Mouse (Mus musculus): ENCODE results near the gene Zfp366. TPM values are rescaled to one million over a fixed set of nuclear protein-coding genes. Genes with fewer than 3 reads are reported as not detected.

Zfp366 gene
- polyA plus RNA-seq, 1 experiment from 2014 or later, result 0.62 TPM

DNA sequence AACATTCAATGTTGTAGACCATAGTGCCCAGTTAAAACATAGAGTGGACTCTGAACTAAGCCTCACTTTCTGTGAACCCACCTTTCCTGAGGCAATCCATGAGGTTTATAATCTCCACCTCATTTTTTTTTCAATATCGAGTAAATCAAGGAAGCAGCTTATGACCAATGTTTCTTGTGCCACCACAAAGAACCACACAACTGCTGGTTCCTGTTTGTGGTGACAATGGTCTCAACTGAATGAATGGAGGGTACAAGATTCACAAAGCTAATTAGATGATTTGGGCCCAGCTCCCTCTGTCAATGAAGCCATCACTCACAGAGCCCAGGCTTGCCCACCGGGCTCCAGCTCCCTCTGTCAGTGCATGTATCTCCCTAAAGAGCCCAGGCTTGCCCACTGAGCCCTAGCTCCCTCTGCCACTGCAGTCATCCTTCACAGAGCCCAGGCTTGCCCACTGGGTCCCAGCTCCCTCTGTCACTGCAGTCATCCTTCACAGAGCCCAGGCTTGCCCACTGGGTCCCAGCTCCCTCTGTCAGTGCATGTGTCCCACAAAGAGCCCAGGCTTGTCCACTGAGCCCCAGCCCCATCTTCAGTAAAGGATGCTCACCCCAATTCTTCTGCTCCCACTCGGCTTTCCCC is 1.2 kb upstream of the Zfp366 start:
- no peaks in the 10 kb centered on the region for H3K9me3 ChIP-seq (ENCODE audit: control insufficient read depth, low read length)
- no peak overlapping the region for H3K4me3 ChIP-seq (ENCODE audit: low read depth, low read length)
- no peak overlapping the region for H3K27ac ChIP-seq (ENCODE audit: low read depth, low read length)
- no peak overlapping the region for H3K9ac ChIP-seq (replicated peaks; ENCODE audit: low read depth, low read length)
- no peaks in the 10 kb centered on the region for H3K36me3 ChIP-seq (ENCODE audit: control insufficient read depth, insufficient read depth, low read length)
- H3K4me1 ChIP-seq (ENCODE audit: control insufficient read depth, insufficient read depth, low read length), result no peaks in the 10 kb centered on the region
- no peaks in the 10 kb centered on the region for H3K27me3 ChIP-seq (ENCODE audit: control insufficient read depth, insufficient read depth, low read length)
- H3K4me2 ChIP-seq (ENCODE audit: low read depth, low read length), result no peak overlapping the region
- no peak for ATAC-seq (ENCODE audit: low read depth)
- 84% methylated on average over 3 of the region's 3 CpGs for WGBS

DNA sequence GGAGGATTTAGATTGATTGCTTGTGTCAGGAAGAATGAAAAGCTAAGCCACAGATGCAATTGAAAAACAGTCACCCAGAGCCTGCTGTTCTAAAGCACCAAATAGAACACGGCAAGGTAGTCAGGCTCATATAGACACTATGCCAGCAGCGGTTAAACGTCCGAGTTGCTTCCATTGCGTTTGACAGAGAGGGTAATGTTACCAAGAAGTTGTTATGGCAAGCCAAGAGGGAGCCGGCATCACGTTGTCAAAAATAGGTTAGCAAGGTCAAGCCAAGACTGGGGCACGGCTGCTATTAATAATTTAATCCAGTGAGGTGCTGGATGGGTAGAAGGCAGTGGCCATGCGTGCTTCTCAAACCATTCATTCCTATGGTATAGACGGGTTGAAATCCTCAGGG is 950 bp downstream of the Zfp366 start:
- ATAC-seq (ENCODE audit: low read depth), result no peak
- Histone ChIP-seq H3K4me3 (ENCODE audit: low read depth, low read length) (no peak overlapping the region), H3K9ac (replicated peaks; ENCODE audit: low read depth, low read length) (no peak overlapping the region), H3K27ac (ENCODE audit: low read depth, low read length) (no peak overlapping the region), H3K27me3 (ENCODE audit: control insufficient read depth, insufficient read depth, low read length) (no peaks in the 10 kb centered on the region), H3K4me1 (ENCODE audit: control insufficient read depth, insufficient read depth, low read length) (no peaks in the 10 kb centered on the region), H3K4me2 (ENCODE audit: low read depth, low read length) (no peak overlapping the region), H3K36me3 (ENCODE audit: control insufficient read depth, insufficient read depth, low read length) (no peaks in the 10 kb centered on the region), H3K9me3 (ENCODE audit: control insufficient read depth, low read length) (no peaks in the 10 kb centered on the region)
- 84% methylated on average over 10 of the region's 10 CpGs for WGBS

- H3K36me3 ChIP-seq (ENCODE audit: control insufficient read depth, insufficient read depth, low read length), result no peaks in the 10 kb centered on the region
- H3K4me3 ChIP-seq (ENCODE audit: low read depth, low read length), result no peak overlapping the region
- 0 out of 2 replicates have a peak overlapping the region, but pooled peaks have one; percentile 2 for H3K4me2 ChIP-seq (ENCODE audit: low read depth, low read length)
- WGBS, result 96% methylated on average over 10 of the region's 10 CpGs
- no peak overlapping the region for H3K27ac ChIP-seq (ENCODE audit: low read depth, low read length)
- no peaks in the 10 kb centered on the region for H3K9me3 ChIP-seq (ENCODE audit: control insufficient read depth, low read length)
- no peaks in the 10 kb centered on the region for H3K27me3 ChIP-seq (ENCODE audit: control insufficient read depth, insufficient read depth, low read length)
- no peaks in the 10 kb centered on the region for H3K4me1 ChIP-seq (ENCODE audit: control insufficient read depth, insufficient read depth, low read length)
- no peak for ATAC-seq (ENCODE audit: low read depth)
- no peak overlapping the region for H3K9ac ChIP-seq (replicated peaks; ENCODE audit: low read depth, low read length)
Measured at GRCm38 (mm10) chr13:99186138-99186853, 1.7 kb downstream of the Zfp366 start.

DNA sequence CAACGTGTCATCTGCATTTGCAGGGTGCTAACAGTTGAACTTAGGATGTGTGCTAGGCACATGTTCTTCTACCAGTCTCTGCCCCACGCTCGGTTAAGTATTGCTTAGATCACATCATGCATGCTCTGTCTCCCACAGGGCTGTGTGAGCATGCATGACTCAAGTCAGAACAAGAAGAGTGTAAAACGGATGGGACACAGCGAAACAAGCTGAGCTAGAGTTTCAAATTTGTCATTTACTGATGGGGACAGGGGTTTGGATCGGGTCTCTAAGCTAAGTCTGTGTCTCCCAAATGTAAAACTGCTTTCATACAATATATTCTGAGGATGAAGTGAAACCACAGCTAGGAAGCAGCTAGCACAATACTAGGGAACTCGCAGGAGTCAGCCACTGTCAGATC is 2.2 kb downstream of the Zfp366 start:
- H3K9me3 ChIP-seq (ENCODE audit: control insufficient read depth, low read length), result no peaks in the 10 kb centered on the region
- no peak overlapping the region for H3K27ac ChIP-seq (ENCODE audit: low read depth, low read length)
- 0 out of 2 replicates have a peak overlapping the region, but pooled peaks have one; percentile 2 for H3K4me2 ChIP-seq (ENCODE audit: low read depth, low read length)
- no peak overlapping the region for H3K9ac ChIP-seq (replicated peaks; ENCODE audit: low read depth, low read length)
- H3K27me3 ChIP-seq (ENCODE audit: control insufficient read depth, insufficient read depth, low read length), result no peaks in the 10 kb centered on the region
- no peak for ATAC-seq (ENCODE audit: low read depth)
- H3K4me3 ChIP-seq (ENCODE audit: low read depth, low read length), result no peak overlapping the region
- 86% methylated on average over 7 of the region's 7 CpGs for WGBS
- H3K4me1 ChIP-seq (ENCODE audit: control insufficient read depth, insufficient read depth, low read length), result no peaks in the 10 kb centered on the region
- H3K36me3 ChIP-seq (ENCODE audit: control insufficient read depth, insufficient read depth, low read length), result no peaks in the 10 kb centered on the region

DNA sequence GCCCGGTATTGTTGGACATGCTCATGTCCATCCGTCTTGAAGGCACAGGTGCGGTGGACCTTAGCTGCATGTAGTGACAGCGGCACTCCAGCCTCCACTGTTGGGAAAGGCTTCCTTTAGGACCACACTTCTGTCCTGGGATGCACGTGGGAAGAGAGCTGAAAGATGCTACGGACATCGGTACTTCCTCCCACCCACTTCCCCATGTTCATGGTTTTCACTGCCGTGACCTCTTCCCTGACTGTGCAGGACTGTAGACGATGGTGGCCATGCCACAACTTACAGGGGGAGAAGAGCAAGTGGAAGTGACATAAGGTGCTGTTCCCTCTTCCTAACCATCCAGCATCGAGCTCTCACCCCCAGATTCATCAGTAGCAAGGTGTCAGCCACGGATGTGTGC is 2.8 kb downstream of the Zfp366 start:
- H3K9ac ChIP-seq (replicated peaks; ENCODE audit: low read depth, low read length), result no peak overlapping the region
- no peak overlapping the region for H3K4me3 ChIP-seq (ENCODE audit: low read depth, low read length)
- 88% methylated on average over 11 of the region's 11 CpGs for WGBS
- no peaks in the 10 kb centered on the region for H3K9me3 ChIP-seq (ENCODE audit: control insufficient read depth, low read length)
- no peak overlapping the region for H3K4me2 ChIP-seq (ENCODE audit: low read depth, low read length)
- H3K36me3 ChIP-seq (ENCODE audit: control insufficient read depth, insufficient read depth, low read length), result no peaks in the 10 kb centered on the region
- H3K4me1 ChIP-seq (ENCODE audit: control insufficient read depth, insufficient read depth, low read length), result no peaks in the 10 kb centered on the region
- no peak for ATAC-seq (ENCODE audit: low read depth)
- no peak overlapping the region for H3K27ac ChIP-seq (ENCODE audit: low read depth, low read length)
- H3K27me3 ChIP-seq (ENCODE audit: control insufficient read depth, insufficient read depth, low read length), result no peaks in the 10 kb centered on the region

DNA sequence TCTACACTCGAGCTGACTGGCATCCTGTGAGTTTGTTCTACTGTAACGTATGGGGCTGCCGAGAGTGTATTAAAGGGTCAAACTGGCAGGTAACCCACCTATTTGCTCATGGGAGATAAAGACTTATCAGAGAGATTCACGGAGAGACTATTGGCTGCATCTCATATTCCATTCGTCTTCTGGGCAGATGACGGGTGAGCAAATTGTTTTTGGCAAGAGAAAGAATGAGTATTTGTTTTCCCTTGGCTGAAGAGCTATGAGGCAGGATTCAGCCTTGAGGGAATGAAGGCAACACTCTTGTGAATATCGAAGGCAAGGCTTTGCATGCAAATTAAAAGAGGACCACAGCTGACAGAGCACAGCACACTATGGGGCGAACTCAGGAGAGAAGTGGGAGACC is 4.0 kb downstream of the Zfp366 start:
- Histone ChIP-seq H3K4me1 (ENCODE audit: control insufficient read depth, insufficient read depth, low read length) (no peaks in the 10 kb centered on the region), H3K9ac (replicated peaks; ENCODE audit: low read depth, low read length) (no peak overlapping the region), H3K4me3 (ENCODE audit: low read depth, low read length) (no peak overlapping the region), H3K27me3 (ENCODE audit: control insufficient read depth, insufficient read depth, low read length) (no peaks in the 10 kb centered on the region), H3K9me3 (ENCODE audit: control insufficient read depth, low read length) (no peaks in the 10 kb centered on the region), H3K36me3 (ENCODE audit: control insufficient read depth, insufficient read depth, low read length) (no peaks in the 10 kb centered on the region), H3K27ac (ENCODE audit: low read depth, low read length) (no peak overlapping the region), H3K4me2 (ENCODE audit: low read depth, low read length) (no peak overlapping the region)
- WGBS, result 60% methylated on average over 8 of the region's 8 CpGs
- no peak for ATAC-seq (ENCODE audit: low read depth)

DNA sequence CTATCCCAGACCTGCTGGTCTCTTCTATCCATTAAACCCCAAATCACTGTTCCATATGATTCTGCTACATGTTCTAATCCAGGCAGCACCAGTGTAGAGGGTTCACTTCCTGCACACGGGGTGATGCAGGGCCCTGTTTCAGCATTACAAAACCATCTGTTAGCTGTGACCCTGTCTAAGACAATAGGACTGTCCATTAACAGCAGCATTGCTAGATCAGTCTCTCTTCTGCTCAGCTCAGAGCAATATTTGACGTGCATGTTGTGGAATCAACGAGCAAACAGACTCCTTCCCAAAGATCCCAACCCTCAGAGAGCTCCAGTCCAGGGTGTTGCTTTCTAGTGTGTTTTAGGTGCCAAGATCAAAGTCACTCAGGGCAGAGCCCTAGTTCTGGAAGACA is 5.0 kb downstream of the Zfp366 start:
- no peak for ATAC-seq (ENCODE audit: low read depth)
- Histone ChIP-seq H3K4me1 (ENCODE audit: control insufficient read depth, insufficient read depth, low read length) (no peaks in the 10 kb centered on the region), H3K9ac (replicated peaks; ENCODE audit: low read depth, low read length) (no peak overlapping the region), H3K9me3 (ENCODE audit: control insufficient read depth, low read length) (no peaks in the 10 kb centered on the region), H3K27me3 (ENCODE audit: control insufficient read depth, insufficient read depth, low read length) (no peaks in the 10 kb centered on the region), H3K27ac (ENCODE audit: low read depth, low read length) (no peak overlapping the region), H3K36me3 (ENCODE audit: control insufficient read depth, insufficient read depth, low read length) (no peaks in the 10 kb centered on the region), H3K4me2 (ENCODE audit: low read depth, low read length) (no peak overlapping the region), H3K4me3 (ENCODE audit: low read depth, low read length) (no peak overlapping the region)
- WGBS, result 80% methylated on average over 3 of the region's 3 CpGs

DNA sequence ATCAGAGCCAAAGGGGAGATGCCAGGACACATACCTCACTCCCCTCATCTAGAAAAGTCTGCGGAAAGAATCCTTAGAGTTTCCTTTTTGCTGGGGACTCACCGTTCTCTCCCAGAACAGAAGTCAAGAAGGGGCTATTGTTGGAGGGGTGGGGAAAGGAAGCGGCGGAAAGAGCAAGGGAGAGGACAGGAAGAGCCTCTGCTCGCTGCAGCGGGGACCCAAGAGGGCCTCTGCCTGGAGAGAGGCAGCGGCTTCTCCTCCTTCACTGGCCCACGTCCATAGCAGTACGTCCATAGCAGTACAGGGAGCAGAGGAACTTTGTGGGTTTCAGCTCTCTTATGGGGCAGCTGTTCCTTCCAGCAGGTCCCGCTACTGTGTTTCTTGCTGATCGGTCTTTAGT is 5.8 kb downstream of the Zfp366 start:
- Histone ChIP-seq H3K4me1 (ENCODE audit: control insufficient read depth, insufficient read depth, low read length) (no peaks in the 10 kb centered on the region), H3K36me3 (ENCODE audit: control insufficient read depth, insufficient read depth, low read length) (no peaks in the 10 kb centered on the region), H3K27ac (ENCODE audit: low read depth, low read length) (no peak overlapping the region), H3K27me3 (ENCODE audit: control insufficient read depth, insufficient read depth, low read length) (no peaks in the 10 kb centered on the region), H3K9me3 (ENCODE audit: control insufficient read depth, low read length) (no peaks in the 10 kb centered on the region), H3K4me2 (ENCODE audit: low read depth, low read length) (no peak overlapping the region), H3K9ac (replicated peaks; ENCODE audit: low read depth, low read length) (no peak overlapping the region), H3K4me3 (ENCODE audit: low read depth, low read length) (no peak overlapping the region)
- 64% methylated on average over 11 of the region's 11 CpGs for WGBS
- ATAC-seq (ENCODE audit: low read depth), result no peak

DNA sequence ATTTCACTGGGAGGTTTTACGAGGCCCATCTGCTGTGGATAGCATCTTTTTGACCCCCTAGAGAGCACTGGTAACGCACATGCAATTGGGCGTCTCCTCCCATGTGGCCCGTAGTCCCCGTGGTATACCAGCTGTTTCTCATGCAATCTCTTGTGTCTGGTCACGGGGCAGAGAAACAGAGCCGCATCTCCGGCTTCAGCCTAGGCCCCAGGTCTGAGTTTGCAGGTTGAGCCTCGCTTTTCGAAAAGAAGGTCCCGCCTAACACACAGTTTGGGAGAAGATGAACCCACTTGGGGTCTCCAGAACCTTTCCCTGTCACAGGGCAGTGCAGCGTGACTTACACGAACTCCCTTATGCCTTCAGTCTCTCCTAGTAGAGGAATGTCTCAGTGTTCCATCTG is 6.4 kb downstream of the Zfp366 start:
- 79% methylated on average over 13 of the region's 13 CpGs for WGBS
- no peak overlapping the region for H3K9ac ChIP-seq (replicated peaks; ENCODE audit: low read depth, low read length)
- ATAC-seq (ENCODE audit: low read depth), result no peak
- H3K4me3 ChIP-seq (ENCODE audit: low read depth, low read length), result no peak overlapping the region
- no peak overlapping the region for H3K4me2 ChIP-seq (ENCODE audit: low read depth, low read length)
- H3K27ac ChIP-seq (ENCODE audit: low read depth, low read length), result no peak overlapping the region
- H3K27me3 ChIP-seq (ENCODE audit: control insufficient read depth, insufficient read depth, low read length), result no peaks in the 10 kb centered on the region
- no peaks in the 10 kb centered on the region for H3K4me1 ChIP-seq (ENCODE audit: control insufficient read depth, insufficient read depth, low read length)
- H3K9me3 ChIP-seq (ENCODE audit: control insufficient read depth, low read length), result no peaks in the 10 kb centered on the region
- no peaks in the 10 kb centered on the region for H3K36me3 ChIP-seq (ENCODE audit: control insufficient read depth, insufficient read depth, low read length)

Measured in neural tube, embryonic 14.5 days (tissue).